ENCODE assay signal across 8 mouse cellular contexts in the genomic region with DNA sequence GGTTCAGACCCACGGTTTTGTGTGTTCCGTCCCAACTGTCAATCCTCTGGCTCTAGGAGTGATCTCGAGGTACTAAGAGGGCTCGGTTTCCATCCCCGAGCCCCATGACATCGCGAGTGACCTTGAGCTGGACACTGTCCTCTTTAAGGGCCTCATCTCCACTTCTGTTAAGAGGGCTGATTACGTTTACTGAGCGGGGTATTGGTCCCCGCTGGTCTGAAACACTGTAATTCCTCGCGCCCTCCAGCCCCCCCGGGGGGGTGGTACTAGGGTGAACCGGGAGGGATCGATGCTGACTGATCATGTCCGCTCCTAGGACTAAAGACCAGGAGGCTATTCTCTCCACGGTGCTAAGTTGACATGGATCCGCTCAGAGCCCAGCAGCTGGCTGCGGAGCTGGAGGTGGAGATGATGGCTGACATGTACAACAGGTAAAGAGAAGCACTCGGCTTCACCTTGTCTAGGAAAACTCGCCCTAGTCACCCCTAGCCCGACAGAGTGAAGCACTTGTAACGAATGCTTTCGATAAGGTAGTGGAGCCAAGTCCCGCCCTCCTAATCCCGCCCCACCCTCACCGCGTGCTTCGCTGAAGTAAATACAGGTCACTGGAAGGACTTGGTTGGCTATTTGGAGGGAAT. TPM values are rescaled to one million over a fixed set of nuclear protein-coding genes. Genes with fewer than 3 reads are reported as not detected.
DNase-seq lines count a peak whose midpoint lies in the region; ATAC-seq and TF ChIP-seq lines count a peak whose summit lies in the region.

No protein-coding gene starts in this region.

- peak overlapping the region; percentile 93 for H3K4me2 ChIP-seq in embryonic facial prominence, embryonic 13.5 days
- H3K4me2 ChIP-seq in hindbrain, embryonic 15.5 days, result peak overlapping the region; percentile 99
- peak overlapping the region; percentile 94 for H3K4me2 ChIP-seq in liver, embryonic 13.5 days
- peak overlapping the region; percentile 97 for H3K4me2 ChIP-seq in stomach, embryonic 14.5 days (replicated peaks; ENCODE audit: low read depth, low read length)

- peaks cover 13% of the 10 kb centered on the region for H3K36me3 ChIP-seq in embryonic facial prominence, embryonic 13.5 days
- 0 out of 2 replicates have a peak, but pooled peaks cover 6% of the 10 kb centered on the region for H3K36me3 ChIP-seq in hindbrain, embryonic 15.5 days
- H3K36me3 ChIP-seq in liver, embryonic 13.5 days, result peaks cover 28% of the 10 kb centered on the region
- no peaks in the 10 kb centered on the region for H3K36me3 ChIP-seq in stomach, embryonic 14.5 days (ENCODE audit: control insufficient read depth, insufficient read depth, low read length)

- no peaks in the 10 kb centered on the region for H3K9me3 ChIP-seq in embryonic facial prominence, embryonic 13.5 days
- no peaks in the 10 kb centered on the region for H3K9me3 ChIP-seq in hindbrain, embryonic 15.5 days
- H3K9me3 ChIP-seq in liver, embryonic 13.5 days (replicated peaks), result no peaks in the 10 kb centered on the region
- no peaks in the 10 kb centered on the region for H3K9me3 ChIP-seq in stomach, embryonic 14.5 days (ENCODE audit: control insufficient read depth, low read depth, low read length)

- no peaks in the 10 kb centered on the region for H3K27me3 ChIP-seq in embryonic facial prominence, embryonic 13.5 days
- H3K27me3 ChIP-seq in hindbrain, embryonic 15.5 days, result 0 out of 2 replicates have a peak, but pooled peaks cover 6% of the 10 kb centered on the region
- peaks cover 18% of the 10 kb centered on the region for H3K27me3 ChIP-seq in liver, embryonic 13.5 days
- H3K27me3 ChIP-seq in stomach, embryonic 14.5 days (ENCODE audit: control insufficient read depth, insufficient read depth, low read length), result no peaks in the 10 kb centered on the region

- ATAC-seq in embryonic facial prominence, embryonic 13.5 days (ENCODE audit: insufficient number of reproducible peaks, insufficient read depth, low FRiP score, low TSS enrichment, low read depth), result no peak
- ATAC-seq in hindbrain, embryonic 15.5 days (ENCODE audit: low FRiP score, low read depth), result peak; percentile 31
- peak; percentile 83 for ATAC-seq in liver, embryonic 13.5 days (ENCODE audit: low read depth)
- ATAC-seq in stomach, embryonic 14.5 days (ENCODE audit: insufficient number of reproducible peaks, insufficient read depth, low FRiP score, low read depth), result peak; percentile 20; the same call in 1 of the 2 replicates

- under 1% methylated on average over 29 of the region's 29 CpGs for WGBS in embryonic facial prominence, embryonic 13.5 days
- WGBS in hindbrain, embryonic 15.5 days, result 1% methylated on average over 29 of the region's 29 CpGs
- under 1% methylated on average over 29 of the region's 29 CpGs for WGBS in liver, embryonic 13.5 days (ENCODE audit: insufficient replicate concordance)
- WGBS in stomach, embryonic 14.5 days, result 1% methylated on average over 29 of the region's 29 CpGs

- no peak for TF ChIP-seq CTCF in gastrocnemius, adult 2 months (IDR thresholded peaks at IDR 0.05)

- DNase-seq in gastrocnemius, adult 2 months, result no peak
- DNase-seq in gastrocnemius, postnatal 10 days, result no peak
- DNase-seq in NIH3T3 (ENCODE audit: low read depth), result peak; percentile 60
- peak; percentile 57 for DNase-seq in liver, embryonic 13.5 days
- no peak for DNase-seq in right cerebral cortex, adult 18-20 months

- H3K9ac ChIP-seq in embryonic facial prominence, embryonic 13.5 days, result peak overlapping the region; percentile 76
- peak overlapping the region; percentile 82 for H3K9ac ChIP-seq in hindbrain, embryonic 15.5 days
- peak overlapping the region; percentile 79 for H3K9ac ChIP-seq in liver, embryonic 13.5 days
- H3K9ac ChIP-seq in stomach, embryonic 14.5 days (replicated peaks; ENCODE audit: low read depth, low read length), result peak overlapping the region; percentile 63

- H3K4me1 ChIP-seq in embryonic facial prominence, embryonic 13.5 days, result peaks cover 21% of the 10 kb centered on the region
- H3K4me1 ChIP-seq in hindbrain, embryonic 15.5 days (replicated peaks), result peaks cover 19% of the 10 kb centered on the region
- H3K4me1 ChIP-seq in liver, embryonic 13.5 days (replicated peaks), result peaks cover 56% of the 10 kb centered on the region
- 0 out of 2 replicates have a peak, but pooled peaks cover 10% of the 10 kb centered on the region for H3K4me1 ChIP-seq in stomach, embryonic 14.5 days (ENCODE audit: control insufficient read depth, insufficient read depth, low read length)

- peak overlapping the region; percentile 79 for H3K4me3 ChIP-seq in gastrocnemius, adult 2 months
- H3K4me3 ChIP-seq in embryonic facial prominence, embryonic 13.5 days, result peak overlapping the region; percentile 90
- H3K4me3 ChIP-seq in hindbrain, embryonic 15.5 days, result peak overlapping the region; percentile 89
- peak overlapping the region; percentile 74 for H3K4me3 ChIP-seq in liver, embryonic 13.5 days (replicated peaks)
- peak overlapping the region; percentile 90 for H3K4me3 ChIP-seq in stomach, embryonic 14.5 days (ENCODE audit: low read depth, low read length)

- intact Hi-C loops in gastrocnemius, adult 2 months (cut with DNase I), result no loop called here

- H3K27ac ChIP-seq in gastrocnemius, adult 2 months, result peak overlapping the region; percentile 91
- no peak overlapping the region for H3K27ac ChIP-seq in embryonic facial prominence, embryonic 13.5 days
- H3K27ac ChIP-seq in hindbrain, embryonic 15.5 days (replicated peaks), result no peak overlapping the region
- peak overlapping the region; percentile 92 for H3K27ac ChIP-seq in liver, embryonic 13.5 days
- H3K27ac ChIP-seq in stomach, embryonic 14.5 days (ENCODE audit: low read length), result peak overlapping the region; percentile 39

RNA-seq across cellular contexts. Expression of a gene that starts 0.6 kb away (rescaled TPM):
- 10 to 100 TPM; 42.0 to 57.7 TPM for total RNA-seq in gastrocnemius, adult 2 months (2021)
- total RNA-seq in gastrocnemius, postnatal 10 days (2021), result 10 to 100 TPM; 42.9 to 46.1 TPM
- 40.4 and 47.6 TPM in 2 replicates for polyA plus RNA-seq in embryonic facial prominence, embryonic 13.5 days (2015; fragmentation: Nextera tagmentation; extraction: Ambion mirVana)
- polyA plus RNA-seq in hindbrain, embryonic 15.5 days (2015; fragmentation: Nextera tagmentation; extraction: Ambion mirVana), result 73.4 and 75.2 TPM in 2 replicates
- polyA plus RNA-seq in liver, embryonic 13.5 days (2015; fragmentation: Nextera tagmentation; extraction: Ambion mirVana), result 46.8 and 51.5 TPM in 2 replicates
- polyA plus RNA-seq in stomach, embryonic 14.5 days (2014; fragmentation: Nextera tagmentation; extraction: Ambion mirVana), result 50.2 and 60.2 TPM in 2 replicates

RNA-seq across cellular contexts. Expression of a gene that starts 5.0 kb away (rescaled TPM):
- total RNA-seq in gastrocnemius, adult 2 months (2021), result 100 to 1,000 TPM in 1 of 2 experiments, 10 to 100 TPM in 1; 53.0 to 125 TPM
- total RNA-seq in gastrocnemius, postnatal 10 days (2021), result 10 to 100 TPM; 64.0 to 71.1 TPM
- polyA plus RNA-seq in embryonic facial prominence, embryonic 13.5 days (2015; fragmentation: Nextera tagmentation; extraction: Ambion mirVana), result 0.18 TPM in 1 of 2 replicates, not detected in the other
- not detected in 2 replicates for polyA plus RNA-seq in hindbrain, embryonic 15.5 days (2015; fragmentation: Nextera tagmentation; extraction: Ambion mirVana)
- polyA plus RNA-seq in liver, embryonic 13.5 days (2015; fragmentation: Nextera tagmentation; extraction: Ambion mirVana), result 0.23 and 0.24 TPM in 2 replicates
- not detected in 2 replicates for polyA plus RNA-seq in stomach, embryonic 14.5 days (2014; fragmentation: Nextera tagmentation; extraction: Ambion mirVana)

RNA-seq across cellular contexts. Expression of a gene that starts 11.2 kb away (rescaled TPM):
- 10 to 100 TPM in 1 of 2 experiments, 1 to 10 TPM in 1; 6.3 to 11.6 TPM for total RNA-seq in gastrocnemius, adult 2 months (2021)
- total RNA-seq in gastrocnemius, postnatal 10 days (2021), result 1 to 10 TPM; 6.4 to 6.7 TPM
- 16.5 and 17.0 TPM in 2 replicates for polyA plus RNA-seq in embryonic facial prominence, embryonic 13.5 days (2015; fragmentation: Nextera tagmentation; extraction: Ambion mirVana)
- polyA plus RNA-seq in hindbrain, embryonic 15.5 days (2015; fragmentation: Nextera tagmentation; extraction: Ambion mirVana), result 2.3 and 2.4 TPM in 2 replicates
- 138 and 178 TPM in 2 replicates for polyA plus RNA-seq in liver, embryonic 13.5 days (2015; fragmentation: Nextera tagmentation; extraction: Ambion mirVana)
- 19.8 and 21.1 TPM in 2 replicates for polyA plus RNA-seq in stomach, embryonic 14.5 days (2014; fragmentation: Nextera tagmentation; extraction: Ambion mirVana)

RNA-seq across cellular contexts. Expression of a gene that starts 28.8 kb away (rescaled TPM):
- total RNA-seq in gastrocnemius, adult 2 months (2021), result 1 to 10 TPM; 2.0 to 3.8 TPM
- total RNA-seq in gastrocnemius, postnatal 10 days (2021), result 10 to 100 TPM in 1 of 2 experiments, 1 to 10 TPM in 1; 7.2 to 10.0 TPM
- 28.1 and 32.7 TPM in 2 replicates for polyA plus RNA-seq in embryonic facial prominence, embryonic 13.5 days (2015; fragmentation: Nextera tagmentation; extraction: Ambion mirVana)
- 23.2 and 26.7 TPM in 2 replicates for polyA plus RNA-seq in hindbrain, embryonic 15.5 days (2015; fragmentation: Nextera tagmentation; extraction: Ambion mirVana)
- 404 and 444 TPM in 2 replicates for polyA plus RNA-seq in liver, embryonic 13.5 days (2015; fragmentation: Nextera tagmentation; extraction: Ambion mirVana)
- 36.2 and 38.0 TPM in 2 replicates for polyA plus RNA-seq in stomach, embryonic 14.5 days (2014; fragmentation: Nextera tagmentation; extraction: Ambion mirVana)

RNA-seq across cellular contexts. Expression of a gene that starts 52.2 kb away (rescaled TPM):
- 10 to 100 TPM; 52.3 to 82.6 TPM for total RNA-seq in gastrocnemius, adult 2 months (2021)
- 10 to 100 TPM; 74.7 to 84.1 TPM for total RNA-seq in gastrocnemius, postnatal 10 days (2021)
- 26.0 and 31.3 TPM in 2 replicates for polyA plus RNA-seq in embryonic facial prominence, embryonic 13.5 days (2015; fragmentation: Nextera tagmentation; extraction: Ambion mirVana)
- polyA plus RNA-seq in hindbrain, embryonic 15.5 days (2015; fragmentation: Nextera tagmentation; extraction: Ambion mirVana), result 39.5 and 47.3 TPM in 2 replicates
- 34.0 and 39.6 TPM in 2 replicates for polyA plus RNA-seq in liver, embryonic 13.5 days (2015; fragmentation: Nextera tagmentation; extraction: Ambion mirVana)
- polyA plus RNA-seq in stomach, embryonic 14.5 days (2014; fragmentation: Nextera tagmentation; extraction: Ambion mirVana), result 84.2 and 93.7 TPM in 2 replicates

Comparison
In these comparisons a context has a peak if more than half of its experiments do, and no peak if none do; other contexts are left out.
1. DNase-seq: peak in NIH3T3 (single experiment) and liver, embryonic 13.5 days (single experiment); none in gastrocnemius, adult 2 months (single experiment), gastrocnemius, postnatal 10 days (single experiment) and right cerebral cortex, adult 18-20 months (single experiment).
2. H3K27ac ChIP-seq: peak in gastrocnemius, adult 2 months (single experiment), liver, embryonic 13.5 days (single experiment) and stomach, embryonic 14.5 days (single experiment); none in embryonic facial prominence, embryonic 13.5 days (single experiment) and hindbrain, embryonic 15.5 days (single experiment).
3. Peak in every context shown above with its lines, with median percentiles within 50 percentile points of each other: H3K4me3 ChIP-seq, H3K4me2 ChIP-seq and H3K9ac ChIP-seq.